8 mouse cellular contexts compared by ENCODE assay signal in genomic region chr7:79371321-79371879, GRCm38 (mm10). TPM values are rescaled to one million over a fixed set of nuclear protein-coding genes. Genes with fewer than 3 reads are reported as not detected.
A peak's percentile ranks its signal among the peaks of the same experiment; 100 is the strongest.
DNase-seq lines count a peak whose midpoint lies in the region; ATAC-seq lines count a peak whose summit lies in the region.

No protein-coding gene starts in this region.

- DNase-seq in heart, adult 18-20 months = peak; percentile 61 to 82
- no peak for DNase-seq in heart, postnatal 25 days (ENCODE audit: low spot score)
- peak; percentile 73 for DNase-seq in c-Kit-positive CD71-positive TER-119-positive erythroid progenitor cells, embryonic 14.5 days (ENCODE audit: low spot score)
- peak; percentile 85 for DNase-seq in induced T-regulatory cell, adult 2 months (ENCODE audit: low read depth)
- peak; percentile 76 to 91 for DNase-seq in spleen, postnatal 4 days (ENCODE audit: low spot score in 2 of 2)

- peak; percentile 74 for ATAC-seq in forebrain, embryonic 16.5 days
- ATAC-seq in limb, embryonic 12.5 days (ENCODE audit: insufficient number of reproducible peaks, insufficient read depth, low FRiP score, low TSS enrichment, low read depth) = 0 out of 2 replicates have a peak, but pooled peaks have one; percentile 35
- peak; percentile 87 for ATAC-seq in monocyte, adult 5-6 weeks (replicated peaks; ENCODE audit: insufficient number of reproducible peaks, low FRiP score, low TSS enrichment, poor library complexity, severe bottlenecking)

- WGBS in forebrain, embryonic 16.5 days = 48% methylated on average over 10 of the region's 10 CpGs
- WGBS in limb, embryonic 12.5 days = 28% methylated on average over 10 of the region's 10 CpGs

- H3K4me2 ChIP-seq in forebrain, embryonic 16.5 days (ENCODE audit: low read length) = no peak overlapping the region
- no peak overlapping the region for H3K4me2 ChIP-seq in limb, embryonic 12.5 days

- H3K4me3 ChIP-seq in forebrain, embryonic 16.5 days (replicated peaks; ENCODE audit: low read length) = no peak overlapping the region
- H3K4me3 ChIP-seq in limb, embryonic 12.5 days (replicated peaks) = no peak overlapping the region

- H3K27me3 ChIP-seq in forebrain, embryonic 16.5 days (replicated peaks; ENCODE audit: control insufficient read depth, insufficient read depth, low read length) = no peaks in the 10 kb centered on the region
- H3K27me3 ChIP-seq in limb, embryonic 12.5 days = no peaks in the 10 kb centered on the region

- H3K4me1 ChIP-seq in forebrain, embryonic 16.5 days (replicated peaks; ENCODE audit: control insufficient read depth, insufficient read depth, low read length) = no peaks in the 10 kb centered on the region
- H3K4me1 ChIP-seq in limb, embryonic 12.5 days (replicated peaks) = peaks cover 14% of the 10 kb centered on the region

- no peak overlapping the region for H3K9ac ChIP-seq in forebrain, embryonic 16.5 days (replicated peaks; ENCODE audit: low read depth, low read length)
- H3K9ac ChIP-seq in limb, embryonic 12.5 days (replicated peaks) = 0 out of 2 replicates have a peak overlapping the region, but pooled peaks have one; percentile 4

- H3K9me3 ChIP-seq in forebrain, embryonic 16.5 days (ENCODE audit: control insufficient read depth, low read length) = no peaks in the 10 kb centered on the region
- H3K9me3 ChIP-seq in limb, embryonic 12.5 days = no peaks in the 10 kb centered on the region

- no peaks in the 10 kb centered on the region for H3K36me3 ChIP-seq in forebrain, embryonic 16.5 days (ENCODE audit: control insufficient read depth, insufficient read depth)
- H3K36me3 ChIP-seq in limb, embryonic 12.5 days = no peaks in the 10 kb centered on the region

- no peak overlapping the region for H3K27ac ChIP-seq in forebrain, embryonic 16.5 days (ENCODE audit: low read length)
- H3K27ac ChIP-seq in limb, embryonic 12.5 days = no peak overlapping the region

- intact Hi-C loops in heart, postnatal 25 days (cut with DNase I) = loop anchor here (5.0 kb wide), 2 partner anchors 101 to 226 kb away; no protein-coding TSS in a partner anchor

RNA-seq across cellular contexts. Expression of gene Rlbp1, which starts 15.4 kb away (rescaled TPM):
- not detected for total RNA-seq in heart, adult 18-20 months (2021)
- not detected for total RNA-seq in heart, postnatal 25 days (2021)
- 71.6 and 94.9 TPM in 2 replicates for polyA plus RNA-seq in forebrain, embryonic 16.5 days (2015; fragmentation: Nextera tagmentation; extraction: Ambion mirVana)
- 0.59 and 0.64 TPM in 2 replicates for polyA plus RNA-seq in limb, embryonic 12.5 days (2016; fragmentation: Nextera tagmentation; extraction: Ambion mirVana)
- not detected in 3 replicates for total RNA-seq in monocyte, adult 5-6 weeks (2017)

RNA-seq across cellular contexts. Expression of gene Fanci, which starts 20.3 kb away (rescaled TPM):
- total RNA-seq in heart, adult 18-20 months (2021) = under 1 TPM; 0.32 to 0.36 TPM
- under 1 TPM; 0.13 to 0.25 TPM for total RNA-seq in heart, postnatal 25 days (2021)
- polyA plus RNA-seq in forebrain, embryonic 16.5 days (2015; fragmentation: Nextera tagmentation; extraction: Ambion mirVana) = 6.6 and 6.9 TPM in 2 replicates
- polyA plus RNA-seq in limb, embryonic 12.5 days (2016; fragmentation: Nextera tagmentation; extraction: Ambion mirVana) = 16.1 and 16.6 TPM in 2 replicates
- total RNA-seq in monocyte, adult 5-6 weeks (2017) = 2.6 to 5.1 TPM (median 4.6 TPM) in 3 replicates

Comparison
In these comparisons a context has a peak if more than half of its experiments do, and no peak if none do; other contexts are left out.
1. ATAC-seq: peak in every context shown above with its lines; median percentile 87 in monocyte, adult 5-6 weeks; 74 in forebrain, embryonic 16.5 days; 35 in limb, embryonic 12.5 days.